Mouse (Mus musculus): ENCODE results near the gene Rbm5.

- TF ChIP-seq CTCF (IDR thresholded peaks at IDR 0.05; ENCODE audit: borderline replicate concordance, control insufficient read depth, extremely low read depth, insufficient read depth, low read length, poor library complexity) (no peak), POLR2A (IDR thresholded peaks at IDR 0.05; ENCODE audit: control insufficient read depth, extremely low read depth, insufficient read depth, low read length, poor library complexity) (no peak)
These were observed 986 bp upstream of the Rbm5 start for GRCm38 (mm10) chr9:107771782-107772181.
